10 mouse cellular contexts compared by ENCODE assay signal in genomic region chr14:21670422-21671006, GRCm38 (mm10). TPM values are rescaled to one million over a fixed set of nuclear protein-coding genes. Genes with fewer than 3 reads are reported as not detected.
"Had no signal": no experiment of that assay in that cellular context is flagged by ENCODE, and none has a peak within 500 bp of the region (broad histone marks: within the 10 kb centered on the region; RNA-seq: fewer than 3 reads in every experiment).

No protein-coding gene starts in this region.

RNA-seq across cellular contexts. Expression of gene Dupd1, which starts 43.9 kb away (rescaled TPM):
- total RNA-seq: left cerebral cortex, adult 2 months; left cerebral cortex, postnatal 10 days had no signal
- polyA plus RNA-seq: kidney, embryonic 14.5 days; kidney, postnatal 0 days; large intestine, adult 2 months; liver, embryonic 12.5 days; lung, embryonic 15.5 days; midbrain, embryonic 10.5 days; stomach, embryonic 14.5 days; stomach, postnatal 0 days had no signal
